Mouse (Mus musculus) embryonic facial prominence, embryonic 10.5 days (tissue): Measurements from ENCODE around the gene Nxnl1. TPM values are rescaled to one million over a fixed set of nuclear protein-coding genes. Genes with fewer than 3 reads are reported as not detected.

Source experiments
- DNase-seq: peaks from one replicate; pipeline ENCODE4 v3.0.0-alpha.2; 2017; ENCODE audit warnings: low spot score
- H3K27ac ChIP-seq: fragments of 300-500 bp; sonication (generic); replicated peaks from 2 replicates; pipeline ENCODE4 v1.5.1; 2016; ENCODE audit warnings: mild to moderate bottlenecking
- H3K27me3 ChIP-seq: fragments of 300-500 bp; sonication (generic); replicated peaks from 2 replicates; pipeline ENCODE4 v1.6.1; 2016; ENCODE audit warnings: low read depth, mild to moderate bottlenecking; ENCODE audit not compliant: poor library complexity, severe bottlenecking
- H3K36me3 ChIP-seq: fragments of 300-500 bp; sonication (generic); replicated peaks from 2 replicates; pipeline ENCODE4 v1.6.1; 2016; ENCODE audit warnings: mild to moderate bottlenecking, moderate library complexity
- H3K4me1 ChIP-seq: fragments of 300-500 bp; sonication (generic); 2 replicates; pipeline ENCODE4 v1.6.1; 2016
- H3K4me3 ChIP-seq: fragments of 300-500 bp; sonication (generic); 2 replicates; pipeline ENCODE4 v1.5.1; 2016; ENCODE audit warnings: mild to moderate bottlenecking, moderate library complexity
- H3K9me3 ChIP-seq: fragments of 300-500 bp; sonication (generic); 2 replicates; pipeline ENCODE4 v1.6.1; 2016; ENCODE audit warnings: mild to moderate bottlenecking
- WGBS: fragments of 180-500 bp; shearing (Covaris S2); methylation state at CpG from one replicate; pipeline ENCODE4 v1.1.7; 2016; 5-methylcytosine and 5-hydroxymethylcytosine counted together
- polyA plus RNA-seq: library from polyadenylated mRNA; unstranded; fragments of >200 nt; fragmentation: Nextera tagmentation; extraction: Ambion mirVana; gene quantifications from 2 replicates; pipeline ENCODE4 v1.2.1, GENCODE M21; 2016

Nxnl1 gene
- polyA plus RNA-seq, 1 experiment from 2014 or later = 0.15 TPM

DNA sequence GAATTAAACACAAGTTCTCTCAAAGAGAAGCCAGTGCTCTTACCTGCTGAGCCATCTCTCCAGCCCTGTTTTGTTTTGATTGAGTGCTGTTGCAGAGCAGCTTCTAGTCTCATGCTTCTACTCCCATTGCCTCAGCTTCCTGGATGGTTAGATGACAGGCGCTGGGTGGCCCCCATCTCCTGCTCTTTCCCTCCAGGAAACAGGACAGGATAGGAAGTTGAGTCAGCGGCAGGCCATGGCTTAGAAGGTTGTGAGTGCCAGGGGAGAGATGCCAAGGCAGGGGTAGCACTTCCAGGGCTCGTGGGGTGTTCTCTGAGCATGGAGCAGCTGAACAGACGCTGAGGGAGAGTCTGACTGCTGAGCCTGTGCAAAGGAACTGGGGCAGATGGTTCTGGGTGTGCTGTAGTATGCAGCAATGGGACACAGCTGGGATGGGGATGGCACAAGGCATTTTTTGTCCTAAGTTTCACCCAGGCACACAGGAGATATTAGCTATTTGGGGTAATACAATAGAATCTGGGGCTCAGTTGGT is 11.5 kb upstream of the Nxnl1 start:
- Histone ChIP-seq H3K4me3 (no peak overlapping the region), H3K4me1 (0 out of 2 replicates have a peak, but pooled peaks cover 1% of the 10 kb centered on the region), H3K27me3 (peaks cover 33% of the 10 kb centered on the region), H3K27ac (no peak overlapping the region), H3K9me3 (no peaks in the 10 kb centered on the region), H3K36me3 (peaks cover 17% of the 10 kb centered on the region)
- WGBS = 75% methylated on average over 4 of the region's 4 CpGs
- DNase-seq = no peak

DNA sequence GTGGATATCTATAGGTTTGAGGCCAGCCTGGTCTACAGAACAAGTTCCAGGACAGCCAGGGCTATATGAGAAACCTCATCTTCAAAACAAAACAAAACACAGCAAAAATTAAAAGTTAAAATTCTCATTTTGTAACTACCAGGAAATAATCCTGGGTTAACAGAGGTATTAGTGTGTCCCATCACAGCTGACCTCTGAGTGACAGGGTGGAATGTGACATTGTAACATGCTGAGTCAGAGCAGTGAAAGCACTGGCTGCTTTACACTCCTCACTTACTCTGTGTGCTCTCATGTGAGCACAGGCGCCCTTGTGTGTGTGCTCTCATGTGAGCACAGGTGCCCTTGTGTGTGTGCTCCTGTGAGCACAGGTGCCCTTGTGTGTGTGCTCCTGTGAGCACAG is 8.6 kb upstream of the Nxnl1 start:
- no peaks in the 10 kb centered on the region for H3K9me3 ChIP-seq
- H3K27ac ChIP-seq = no peak overlapping the region
- peaks cover 15% of the 10 kb centered on the region for H3K27me3 ChIP-seq
- DNase-seq = no peak
- H3K36me3 ChIP-seq = peaks cover 4% of the 10 kb centered on the region; the same call in 1 of the 2 replicates
- 67% methylated on average over 1 of the region's 1 CpGs for WGBS
- H3K4me1 ChIP-seq = peaks cover 16% of the 10 kb centered on the region
- no peak overlapping the region for H3K4me3 ChIP-seq

DNA sequence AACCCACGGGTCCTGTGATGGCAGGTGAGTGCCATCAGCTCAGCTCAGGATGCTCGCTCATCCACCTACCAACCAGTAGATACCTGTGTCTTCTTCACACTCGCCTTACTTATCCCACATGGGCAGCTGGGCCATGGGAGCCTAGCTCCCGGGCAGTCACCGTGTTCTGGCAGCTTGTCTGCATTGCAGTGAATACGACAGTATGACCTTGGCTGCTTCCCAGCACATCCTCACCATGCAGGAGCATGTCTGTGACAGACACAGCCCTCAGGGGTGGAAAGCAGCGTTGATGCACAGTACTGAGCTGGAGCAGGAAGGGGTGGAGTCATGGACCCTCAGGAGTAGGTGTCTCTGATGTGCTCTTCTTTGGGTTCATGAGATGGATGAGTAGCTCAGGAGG is 8.0 kb upstream of the Nxnl1 start:
- Histone ChIP-seq H3K27me3 (peaks cover 9% of the 10 kb centered on the region), H3K4me3 (no peak overlapping the region), H3K9me3 (no peaks in the 10 kb centered on the region), H3K4me1 (peaks cover 21% of the 10 kb centered on the region), H3K27ac (no peak overlapping the region), H3K36me3 (peaks cover under 1% of the 10 kb centered on the region; the same call in 1 of the 2 replicates)
- 84% methylated on average over 7 of the region's 7 CpGs for WGBS
- DNase-seq = no peak

DNA sequence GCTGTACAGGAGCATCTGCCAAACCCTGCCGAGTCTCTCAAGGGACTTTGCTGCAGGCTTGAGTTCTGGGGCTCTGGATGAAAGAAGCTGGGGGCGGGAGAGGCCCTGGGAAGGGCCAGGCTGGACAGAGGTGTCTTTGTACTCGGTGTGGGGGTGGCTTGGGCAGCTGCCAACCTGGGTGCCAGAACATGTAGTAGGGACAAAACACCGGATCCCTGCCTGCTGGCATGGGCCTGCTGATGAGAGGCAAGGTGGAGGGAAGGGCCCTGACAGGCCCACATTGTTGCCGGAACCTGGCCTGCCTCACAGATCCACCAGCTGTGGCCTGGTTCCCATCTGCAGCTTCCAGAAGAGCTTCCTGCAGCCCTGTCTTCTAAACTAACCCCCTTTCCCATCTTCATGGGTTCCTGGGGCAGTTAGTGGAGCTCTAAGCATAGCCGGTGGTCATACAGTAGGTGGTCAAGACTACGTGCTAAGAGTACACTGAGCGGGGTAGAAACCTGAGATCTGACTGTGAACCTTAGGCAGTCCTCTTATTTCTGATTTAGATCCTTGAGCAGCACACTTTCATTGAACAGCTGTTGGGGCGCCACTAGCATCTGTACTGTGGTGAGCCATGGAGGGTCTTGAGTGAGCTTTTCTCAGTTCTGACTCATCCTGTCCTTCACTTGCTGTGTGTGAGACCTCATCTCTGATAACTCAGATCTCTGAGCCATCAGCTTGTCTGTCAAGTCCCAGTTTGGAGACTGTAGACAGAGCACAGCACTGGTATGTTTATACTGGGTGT is 6.6 kb upstream of the Nxnl1 start:
- no peaks in the 10 kb centered on the region for H3K9me3 ChIP-seq
- no peaks in the 10 kb centered on the region for H3K36me3 ChIP-seq
- H3K27me3 ChIP-seq = peaks cover 14% of the 10 kb centered on the region
- H3K27ac ChIP-seq = no peak overlapping the region; the same call in 1 of the 2 replicates
- H3K4me3 ChIP-seq = no peak overlapping the region
- peaks cover 33% of the 10 kb centered on the region for H3K4me1 ChIP-seq
- WGBS = 82% methylated on average over 9 of the region's 9 CpGs
- DNase-seq = no peak

DNA sequence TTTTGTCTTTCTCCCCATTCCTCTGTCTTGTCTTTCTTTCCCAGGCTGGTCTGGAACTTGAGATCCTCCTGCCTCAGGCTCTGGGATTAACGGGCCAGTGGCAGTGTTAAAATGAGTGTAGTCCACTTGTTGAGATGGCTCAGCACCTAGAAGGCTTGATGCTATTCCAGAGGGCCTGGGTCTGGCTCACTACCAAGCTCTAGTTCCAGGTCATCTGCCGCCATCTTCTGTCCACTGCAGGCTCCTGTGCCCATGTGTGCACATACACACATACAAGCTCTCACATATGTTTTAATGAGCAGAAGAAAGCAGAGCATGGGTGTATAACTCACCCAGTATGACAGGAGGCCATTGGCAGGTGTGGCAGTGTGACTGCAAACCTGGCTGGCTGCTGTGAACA is 5.7 kb upstream of the Nxnl1 start:
- Histone ChIP-seq H3K4me3 (no peak overlapping the region), H3K27me3 (peaks cover 24% of the 10 kb centered on the region), H3K4me1 (peaks cover 33% of the 10 kb centered on the region), H3K27ac (no peak overlapping the region), H3K9me3 (no peaks in the 10 kb centered on the region), H3K36me3 (no peaks in the 10 kb centered on the region)
- 86% methylated on average over 2 of the region's 2 CpGs for WGBS
- DNase-seq = no peak

DNA sequence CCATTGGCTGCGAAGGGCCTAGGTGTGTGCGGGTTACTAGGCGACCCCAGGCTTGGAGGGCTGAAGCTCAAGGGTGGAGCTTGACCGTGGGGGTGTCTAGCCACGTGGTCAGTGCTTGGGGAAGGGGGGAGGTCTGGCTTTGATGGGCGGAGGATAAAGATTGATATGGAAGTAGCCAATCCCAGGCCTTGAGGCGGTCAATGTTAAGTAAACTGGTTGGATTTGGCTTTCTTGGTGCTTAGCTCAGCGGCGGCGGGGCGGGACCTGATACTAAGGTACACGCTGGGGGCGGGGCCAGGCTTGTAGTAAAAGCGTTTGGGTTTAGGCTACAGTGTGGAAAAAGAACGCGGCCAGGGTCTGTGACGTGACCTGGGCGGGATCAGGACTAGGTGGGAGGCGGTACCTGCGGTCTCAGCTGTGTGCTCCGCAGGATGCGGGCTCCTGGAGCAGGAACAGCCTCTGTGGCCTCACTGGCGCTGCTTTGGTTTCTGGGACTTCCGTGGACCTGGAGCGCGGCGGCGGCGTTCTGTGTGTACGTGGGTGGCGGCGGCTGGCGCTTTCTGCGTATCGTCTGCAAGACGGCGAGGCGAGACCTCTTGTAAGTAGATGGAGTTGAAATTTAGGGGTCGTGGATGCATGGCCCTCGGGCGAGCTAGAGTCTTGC is 4.0 kb upstream of the Nxnl1 start:
- Histone ChIP-seq H3K4me3 (peak overlapping the region; percentile 71), H3K36me3 (no peaks in the 10 kb centered on the region), H3K4me1 (peaks cover 33% of the 10 kb centered on the region), H3K9me3 (no peaks in the 10 kb centered on the region), H3K27ac (peak overlapping the region; percentile 79), H3K27me3 (peaks cover 40% of the 10 kb centered on the region)
- DNase-seq = peak; percentile 94
- under 1% methylated on average over 41 of the region's 41 CpGs for WGBS

DNA sequence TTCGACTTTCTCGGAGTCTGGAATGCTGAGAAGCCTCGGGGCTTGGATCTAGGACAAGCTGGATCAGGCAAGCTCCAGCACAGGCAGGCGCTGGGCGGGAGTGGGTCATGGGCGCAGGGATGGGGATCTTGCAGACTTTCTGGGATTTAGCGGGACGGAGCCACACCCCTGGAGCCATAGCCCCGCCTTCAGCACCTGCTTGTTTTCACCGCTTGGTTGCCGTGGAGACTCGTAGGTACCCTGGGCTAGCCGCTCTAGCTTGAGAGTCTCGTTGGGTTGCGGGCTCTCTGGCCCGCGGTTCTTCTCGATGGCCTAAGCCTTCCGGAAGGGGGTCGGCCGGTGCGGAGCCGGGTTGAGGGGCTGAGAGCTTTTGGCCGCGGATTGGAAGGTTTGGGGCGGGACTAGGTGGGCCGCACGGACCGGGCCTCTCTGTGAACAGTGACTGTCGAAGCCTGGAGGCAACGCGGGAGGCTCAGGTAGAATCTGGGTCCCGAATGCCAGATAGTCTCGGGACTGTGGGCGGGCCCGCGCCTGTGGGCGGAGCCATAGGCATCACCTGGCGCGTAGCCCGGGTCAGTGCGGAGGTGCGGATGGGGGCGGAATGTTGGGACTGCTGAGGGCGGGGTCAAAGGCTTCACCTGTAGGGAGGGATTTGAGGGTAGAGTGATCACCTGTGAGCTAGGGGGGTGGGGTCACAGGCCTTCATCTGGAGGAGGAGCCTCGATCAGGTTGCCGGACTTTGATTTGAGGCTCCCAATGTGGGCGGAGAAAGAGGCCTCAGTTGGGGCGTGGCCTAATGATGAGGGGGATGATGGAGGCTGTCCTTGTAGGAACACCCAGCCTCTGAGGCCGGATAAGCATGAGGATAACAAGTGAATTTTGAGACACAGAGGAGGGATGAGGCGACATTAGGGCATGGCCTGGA is 3.2 kb upstream of the Nxnl1 start:
- no peaks in the 10 kb centered on the region for H3K36me3 ChIP-seq
- peak overlapping the region; percentile 79 for H3K27ac ChIP-seq
- WGBS = under 1% methylated on average over 51 of the region's 51 CpGs
- H3K4me3 ChIP-seq = peak overlapping the region; percentile 71
- DNase-seq = peak; percentile 90
- H3K27me3 ChIP-seq = peaks cover 46% of the 10 kb centered on the region
- no peaks in the 10 kb centered on the region for H3K9me3 ChIP-seq
- H3K4me1 ChIP-seq = peaks cover 33% of the 10 kb centered on the region

DNA sequence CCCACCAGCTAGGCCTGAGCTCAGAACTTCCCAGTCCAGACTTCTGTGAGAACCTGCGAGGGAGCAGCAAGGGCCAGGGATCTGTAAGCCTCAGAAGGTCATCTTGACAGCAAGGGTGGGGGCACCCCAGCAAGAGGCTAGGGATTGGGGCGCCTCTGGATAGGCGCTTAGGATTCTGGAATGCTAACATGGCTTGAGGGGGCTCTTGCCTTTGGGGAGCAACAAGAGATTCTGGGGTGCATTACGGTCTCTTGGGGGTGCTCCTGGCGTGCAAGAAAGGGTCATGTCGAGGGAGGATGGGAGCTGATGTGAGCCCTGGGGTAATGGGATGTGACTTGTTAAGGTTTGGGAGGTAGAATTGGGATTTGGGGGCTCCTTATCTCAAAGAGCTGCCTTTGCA is 2.5 kb upstream of the Nxnl1 start:
- Histone ChIP-seq H3K27me3 (peaks cover 52% of the 10 kb centered on the region), H3K27ac (peak overlapping the region; percentile 35; the same call in 1 of the 2 replicates)
- WGBS = 18% methylated on average over 6 of the region's 6 CpGs

DNA sequence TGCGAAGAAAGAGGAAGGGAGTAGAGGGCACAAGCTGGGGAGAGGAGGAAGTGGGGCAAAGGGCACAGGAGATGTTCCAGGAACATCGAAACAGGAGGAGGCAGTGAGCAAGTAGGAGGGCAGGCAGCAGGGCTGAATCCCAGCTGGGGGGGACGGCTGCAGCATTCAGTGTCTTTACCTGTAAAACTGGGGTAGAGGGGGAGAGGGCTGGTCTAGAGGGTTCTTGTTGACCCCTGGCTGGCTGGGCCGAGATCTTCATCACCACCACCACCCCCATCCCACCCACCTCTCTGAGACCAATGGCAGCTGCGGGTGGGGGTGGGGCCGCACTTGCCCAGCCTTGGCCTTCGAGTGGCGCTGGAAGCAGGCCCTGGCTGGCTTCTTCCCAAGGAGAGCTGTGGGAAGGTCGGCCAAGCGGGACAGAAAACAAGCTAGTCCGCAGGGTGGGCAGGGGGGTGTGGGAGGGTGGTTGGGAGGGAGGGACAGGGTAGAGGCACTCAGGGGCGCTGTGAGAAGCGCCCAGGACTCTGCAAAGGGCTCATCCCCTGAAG is 2.1 kb upstream of the Nxnl1 start, which contains the start of gene Slc27a1:
TSS of gene Slc27a1 (plus strand) at position 496 of the 551 bp plus-strand sequence.
- H3K27ac ChIP-seq = peak within 1 kb of the TSS; percentile 79
- H3K9me3 ChIP-seq = peaks cover 8% of the 10 kb centered on the region
- peak within 1 kb of the TSS; percentile 71 for H3K4me3 ChIP-seq
- peaks cover 33% of the 10 kb centered on the region for H3K4me1 ChIP-seq
- H3K36me3 ChIP-seq = no peaks in the 10 kb centered on the region
- DNase-seq = no peak
- WGBS = 15% methylated on average over 13 of the region's 13 CpGs
- H3K27me3 ChIP-seq = peaks cover 56% of the 10 kb centered on the region

More for the DNA sequence above, 2.5 kb upstream of the Nxnl1 start:
- Histone ChIP-seq H3K36me3 (no peaks in the 10 kb centered on the region), H3K9me3 (peaks cover 6% of the 10 kb centered on the region), H3K4me1 (peaks cover 33% of the 10 kb centered on the region), H3K4me3 (peak overlapping the region; percentile 71)
- DNase-seq = no peak

DNA sequence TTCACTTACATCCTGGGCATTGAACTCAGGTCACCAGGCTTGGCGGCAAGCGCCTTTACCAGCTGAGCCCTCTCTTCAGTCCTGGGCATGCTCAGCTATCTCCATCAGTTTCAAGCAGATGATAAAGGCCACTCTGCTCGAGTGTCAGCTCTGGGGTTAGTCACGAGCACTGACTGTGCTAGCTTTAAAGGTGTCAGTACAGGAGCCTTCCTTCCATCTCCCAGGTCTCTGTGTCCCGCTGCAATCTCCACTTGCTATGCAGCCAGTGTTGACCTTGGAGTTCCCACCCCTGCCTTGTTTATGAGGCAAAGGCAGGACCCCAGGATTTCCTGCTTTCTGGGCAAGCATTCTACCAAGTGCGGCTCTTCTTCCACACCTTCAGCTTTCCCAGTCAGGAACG is 1.2 kb upstream of the Nxnl1 start:
- H3K27ac ChIP-seq = no peak overlapping the region
- 81% methylated on average over 7 of the region's 7 CpGs for WGBS
- H3K27me3 ChIP-seq = peaks cover 65% of the 10 kb centered on the region
- H3K36me3 ChIP-seq = no peaks in the 10 kb centered on the region
- peaks cover 35% of the 10 kb centered on the region for H3K4me1 ChIP-seq
- no peak for DNase-seq
- H3K4me3 ChIP-seq = no peak overlapping the region
- H3K9me3 ChIP-seq = peaks cover 8% of the 10 kb centered on the region

DNA sequence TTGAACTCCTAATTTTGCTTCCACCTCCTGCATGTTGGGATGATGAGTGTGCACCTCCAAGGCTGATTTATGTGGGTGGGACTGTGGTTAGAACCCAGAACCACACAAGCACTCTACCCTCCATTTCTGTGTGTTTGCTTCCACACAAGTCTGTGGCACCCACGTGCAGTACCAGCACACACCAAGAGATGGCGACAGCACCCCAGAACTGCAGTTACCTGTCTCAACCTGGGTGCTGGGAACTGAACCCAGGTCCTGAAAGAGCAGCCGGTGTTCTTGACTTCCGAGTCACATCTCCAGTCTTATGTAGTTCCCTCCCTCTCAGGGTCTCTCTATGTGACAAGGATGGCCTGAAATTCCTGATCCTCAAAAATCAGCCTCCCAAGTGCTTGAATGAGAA is 2.4 kb downstream of the Nxnl1 start:
- DNase-seq = no peak
- peaks cover 97% of the 10 kb centered on the region for H3K27me3 ChIP-seq
- H3K9me3 ChIP-seq = peaks cover 8% of the 10 kb centered on the region
- H3K36me3 ChIP-seq = no peaks in the 10 kb centered on the region
- H3K4me1 ChIP-seq = peaks cover 22% of the 10 kb centered on the region
- H3K4me3 ChIP-seq = no peak overlapping the region
- H3K27ac ChIP-seq = no peak overlapping the region
- WGBS = 87% methylated on average over 4 of the region's 4 CpGs

DNA sequence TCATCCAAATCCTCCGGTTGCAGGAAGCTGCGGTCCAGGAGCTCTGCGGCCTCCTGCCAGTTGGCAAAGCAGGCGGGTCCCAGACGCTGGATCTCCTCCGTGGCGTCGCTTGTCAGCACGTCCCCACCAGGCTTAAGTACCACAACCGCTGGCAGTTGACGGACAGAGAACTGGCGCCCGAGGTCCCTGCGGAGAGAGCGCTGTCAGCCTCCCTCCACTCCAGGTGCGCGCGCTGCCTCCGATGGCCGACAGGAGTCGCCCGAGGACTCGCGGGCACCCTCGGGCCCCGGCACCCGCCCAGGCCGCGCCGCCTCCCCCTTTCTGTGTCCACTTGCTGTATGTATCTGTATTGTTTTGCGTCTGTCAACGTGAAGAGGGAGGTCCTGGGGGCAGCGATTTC is 3.6 kb downstream of the Nxnl1 start:
- H3K9me3 ChIP-seq = peaks cover 8% of the 10 kb centered on the region
- peak; percentile 82 for DNase-seq
- H3K4me1 ChIP-seq = peaks cover 25% of the 10 kb centered on the region
- H3K27ac ChIP-seq = no peak overlapping the region
- H3K27me3 ChIP-seq = peaks cover 97% of the 10 kb centered on the region
- peak overlapping the region; percentile 41 for H3K4me3 ChIP-seq
- WGBS = under 1% methylated on average over 33 of the region's 33 CpGs
- H3K36me3 ChIP-seq = no peaks in the 10 kb centered on the region
